Mouse (Mus musculus) liver, embryonic 11.5 days (tissue): ENCODE measurements around the gene Snx9. TPM values are rescaled to one million over a fixed set of nuclear protein-coding genes. Genes with fewer than 3 reads are reported as not detected.

ENCODE experiments used
- ATAC-seq: fragments of 200-750 bp; cut with Nextera tagmentation; replicated peaks from 2 replicates; pipeline ENCODE4 v1.8.0; 2017; ENCODE audit warnings: moderate number of reproducible peaks, mild to moderate bottlenecking, moderate TSS enrichment, moderate library complexity; ENCODE audit not compliant: low FRiP score
- DNase-seq: peaks from one replicate; pipeline ENCODE4 v3.0.0-alpha.2; 2017; ENCODE audit warnings: low spot score
- H3K27ac ChIP-seq: fragments of 300-500 bp; sonication (generic); 2 replicates; pipeline ENCODE4 v1.5.1; 2014; ENCODE audit warnings: mild to moderate bottlenecking, low read depth, low read length, control low read depth
- H3K27me3 ChIP-seq: fragments of 300-500 bp; sonication (generic); replicated peaks from 2 replicates; pipeline ENCODE4 v1.6.1; 2014; ENCODE audit warnings: low read length, mixed read lengths; ENCODE audit not compliant: control insufficient read depth, insufficient read depth
- H3K36me3 ChIP-seq: fragments of 300-500 bp; sonication (generic); 2 replicates; pipeline ENCODE4 v1.6.1; 2014; ENCODE audit warnings: mild to moderate bottlenecking, low read length, moderate library complexity, mixed read lengths; ENCODE audit not compliant: control insufficient read depth, insufficient read depth
- H3K4me1 ChIP-seq: fragments of 300-500 bp; sonication (generic); replicated peaks from 2 replicates; pipeline ENCODE4 v1.6.1; 2014; ENCODE audit warnings: low read length, mixed read lengths; ENCODE audit not compliant: control insufficient read depth, insufficient read depth
- H3K4me2 ChIP-seq: fragments of 300-500 bp; sonication (generic); 2 replicates; pipeline ENCODE4 v1.6.1; 2014; ENCODE audit warnings: mild to moderate bottlenecking, control low read depth, moderate library complexity
- H3K4me3 ChIP-seq: fragments of 300-500 bp; sonication (generic); 2 replicates; pipeline ENCODE4 v1.5.1; 2014; ENCODE audit warnings: low read depth, low read length, control low read depth
- H3K9ac ChIP-seq: fragments of 300-500 bp; sonication (generic); 2 replicates; pipeline ENCODE4 v1.6.1; 2014; ENCODE audit warnings: low read depth, low read length, control low read depth
- H3K9me3 ChIP-seq: fragments of 300-500 bp; sonication (generic); 2 replicates; pipeline ENCODE4 v1.6.1; 2016; ENCODE audit warnings: low read length, inconsistent platforms, mixed read lengths; ENCODE audit not compliant: control insufficient read depth
- WGBS: fragments of 180-500 bp; shearing (Covaris S2); extraction: QIAGEN DNeasy Blood & Tissue Kit; methylation state at CpG from one replicate; pipeline ENCODE4 v1.1.7; 2014; 5-methylcytosine and 5-hydroxymethylcytosine counted together
- polyA plus RNA-seq: library from polyadenylated mRNA; unstranded; fragments of >200 nt; fragmentation: Nextera tagmentation; extraction: Ambion mirVana; gene quantifications from 2 replicates; pipeline ENCODE4 v1.2.1, GENCODE M21; 2014

Snx9 gene
- polyA plus RNA-seq, 1 experiment from 2014 or later, result 31.2 TPM

DNA sequence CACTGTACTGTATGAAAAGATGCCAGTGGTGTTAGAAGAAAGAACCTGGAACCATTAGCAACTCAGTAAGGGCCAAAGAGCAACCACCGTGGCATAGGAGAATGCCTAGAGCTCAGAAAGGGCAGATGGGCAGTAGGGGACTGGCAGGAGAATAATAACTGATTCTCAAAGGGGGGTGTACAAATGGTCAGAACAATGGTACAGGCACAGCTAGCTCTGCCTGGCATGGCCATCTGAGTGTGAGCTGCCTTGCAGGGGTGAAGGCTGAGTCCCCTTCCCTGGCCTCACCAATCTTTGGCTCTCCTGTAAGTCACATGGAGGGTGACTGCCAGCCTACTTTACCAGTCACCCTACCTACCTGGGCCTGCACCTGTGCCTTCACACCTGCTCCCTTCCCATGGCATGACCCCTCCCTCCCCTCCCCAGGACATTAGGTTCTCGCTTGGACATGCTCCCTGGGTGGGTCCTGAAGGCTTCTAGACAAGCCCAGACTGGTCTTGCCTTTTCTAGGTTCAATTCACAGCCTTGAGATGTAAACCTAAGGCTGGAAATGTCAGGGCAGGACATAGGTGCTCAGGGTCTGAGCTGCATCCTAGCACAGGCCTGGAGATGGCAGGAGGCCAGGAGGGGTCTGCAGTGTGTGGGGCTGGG, 115.3 kb downstream of the Snx9 start:
- no peaks in the 10 kb centered on the region for H3K36me3 ChIP-seq
- H3K27ac ChIP-seq, result no peak overlapping the region
- 0 out of 2 replicates have a peak, but pooled peaks cover 2% of the 10 kb centered on the region for H3K4me1 ChIP-seq
- no peak for ATAC-seq
- H3K9ac ChIP-seq, result no peak overlapping the region
- H3K27me3 ChIP-seq, result 0 out of 2 replicates have a peak, but pooled peaks cover 6% of the 10 kb centered on the region
- 67% methylated on average over 2 of the region's 2 CpGs for WGBS
- DNase-seq, result no peak
- H3K9me3 ChIP-seq, result no peaks in the 10 kb centered on the region
- no peak overlapping the region for H3K4me3 ChIP-seq
- H3K4me2 ChIP-seq, result no peak overlapping the region

DNA sequence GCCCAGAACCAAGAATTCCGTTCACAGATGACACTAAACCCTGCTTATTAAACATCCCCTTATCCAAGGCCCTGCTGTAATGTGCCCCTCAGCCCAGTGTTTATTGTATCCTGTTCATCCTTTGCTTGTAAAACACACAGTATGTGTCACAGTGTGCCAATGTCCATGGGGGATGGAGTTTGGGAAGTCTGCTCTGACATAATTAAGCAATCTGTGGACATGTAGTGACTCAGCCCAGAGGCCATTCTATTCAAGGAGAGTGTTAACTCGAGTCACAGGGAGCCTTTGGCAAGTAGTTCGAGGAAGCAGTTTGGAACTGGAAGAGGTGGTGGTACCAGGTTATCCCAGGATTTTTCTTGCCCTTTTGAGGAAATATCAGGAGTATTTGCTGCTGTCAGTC, 116.0 kb downstream of the Snx9 start:
- DNase-seq (no peak), ATAC-seq (no peak)
- WGBS, result 66% methylated on average over 3 of the region's 3 CpGs
- no peaks in the 10 kb centered on the region for H3K36me3 ChIP-seq
- H3K4me1 ChIP-seq, result 0 out of 2 replicates have a peak, but pooled peaks cover 2% of the 10 kb centered on the region
- H3K9ac ChIP-seq, result no peak overlapping the region
- no peak overlapping the region for H3K4me3 ChIP-seq
- H3K27ac ChIP-seq, result no peak overlapping the region
- H3K27me3 ChIP-seq, result 0 out of 2 replicates have a peak, but pooled peaks cover 6% of the 10 kb centered on the region
- H3K4me2 ChIP-seq, result no peak overlapping the region
- no peaks in the 10 kb centered on the region for H3K9me3 ChIP-seq

DNA sequence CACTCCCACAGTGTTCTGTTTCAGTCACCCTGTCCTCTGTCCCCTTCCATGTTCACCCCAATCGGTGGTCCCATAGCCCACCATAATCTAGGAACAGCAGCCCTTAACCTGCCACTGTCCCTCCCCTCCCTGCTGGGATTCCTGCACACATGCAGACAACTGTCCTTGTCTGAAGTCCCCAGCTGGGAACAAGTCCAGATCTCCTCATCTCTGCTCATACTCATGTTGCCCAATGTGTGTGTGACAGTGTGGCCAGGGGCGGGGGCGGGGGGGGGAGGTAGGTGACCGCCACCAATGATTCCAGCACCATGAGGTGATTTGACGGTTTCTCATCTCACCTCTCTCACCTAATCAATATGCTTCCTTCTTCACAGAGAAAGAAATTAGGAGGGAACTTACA, 117.1 kb downstream of the Snx9 start:
- DNase-seq, result no peak
- H3K9me3 ChIP-seq, result no peaks in the 10 kb centered on the region
- H3K4me3 ChIP-seq, result no peak overlapping the region
- ATAC-seq, result no peak
- H3K27me3 ChIP-seq, result 0 out of 2 replicates have a peak, but pooled peaks cover 6% of the 10 kb centered on the region
- 75% methylated on average over 5 of the region's 5 CpGs for WGBS
- H3K27ac ChIP-seq, result no peak overlapping the region
- no peak overlapping the region for H3K9ac ChIP-seq
- H3K4me1 ChIP-seq, result 0 out of 2 replicates have a peak, but pooled peaks cover 2% of the 10 kb centered on the region
- H3K36me3 ChIP-seq, result no peaks in the 10 kb centered on the region
- H3K4me2 ChIP-seq, result no peak overlapping the region

DNA sequence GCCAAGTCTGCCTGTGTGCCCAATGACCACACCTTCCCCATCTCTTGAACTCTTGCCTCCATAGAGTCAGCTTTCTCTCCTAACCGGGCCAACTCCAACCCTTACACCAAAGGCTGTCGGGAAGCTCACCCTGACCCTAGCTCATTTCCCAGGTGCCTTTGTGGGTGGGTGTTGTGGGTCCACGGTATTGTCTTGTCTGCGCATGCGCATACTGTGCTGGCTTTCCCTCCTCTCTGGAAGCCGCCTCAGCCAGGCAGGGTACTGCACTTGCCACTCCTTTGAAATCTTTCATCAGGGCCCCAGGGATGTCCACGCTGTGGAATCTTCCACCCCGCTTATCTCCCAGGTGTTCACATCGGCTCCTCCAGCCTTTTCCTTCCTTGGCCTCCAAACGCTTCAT, 117.5 kb downstream of the Snx9 start:
- ATAC-seq, result no peak
- H3K36me3 ChIP-seq, result no peaks in the 10 kb centered on the region
- H3K27ac ChIP-seq, result no peak overlapping the region
- H3K9me3 ChIP-seq, result no peaks in the 10 kb centered on the region
- DNase-seq, result no peak
- no peak overlapping the region for H3K4me3 ChIP-seq
- H3K4me2 ChIP-seq, result no peak overlapping the region
- H3K9ac ChIP-seq, result no peak overlapping the region
- 0 out of 2 replicates have a peak, but pooled peaks cover 6% of the 10 kb centered on the region for H3K27me3 ChIP-seq
- H3K4me1 ChIP-seq, result 0 out of 2 replicates have a peak, but pooled peaks cover 2% of the 10 kb centered on the region
- 75% methylated on average over 10 of the region's 10 CpGs for WGBS

DNA sequence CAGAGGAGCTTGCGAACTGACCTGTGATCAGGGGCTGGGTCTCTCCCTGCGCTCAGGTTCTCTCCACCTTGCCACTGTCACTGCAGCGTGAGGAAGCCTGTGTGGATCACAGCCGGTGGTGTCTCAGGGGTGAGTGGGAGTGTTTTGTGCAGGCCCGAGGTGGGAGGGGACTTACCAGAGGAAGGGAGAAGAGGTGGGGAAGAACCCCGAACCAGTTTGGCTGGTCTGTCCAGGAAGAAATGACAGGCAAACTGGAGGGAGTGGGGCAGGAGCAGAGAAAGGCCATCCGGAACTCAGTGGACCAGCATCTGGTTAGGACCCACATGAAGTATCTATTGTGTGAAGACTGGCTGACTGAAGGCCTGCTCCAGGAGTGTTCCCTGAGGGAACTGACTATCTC, 118.0 kb downstream of the Snx9 start:
- DNase-seq (no peak), ATAC-seq (no peak)
- no peak overlapping the region for H3K4me2 ChIP-seq
- H3K27ac ChIP-seq, result no peak overlapping the region
- 0 out of 2 replicates have a peak, but pooled peaks cover 2% of the 10 kb centered on the region for H3K4me1 ChIP-seq
- no peak overlapping the region for H3K9ac ChIP-seq
- H3K9me3 ChIP-seq, result no peaks in the 10 kb centered on the region
- 0 out of 2 replicates have a peak, but pooled peaks cover 6% of the 10 kb centered on the region for H3K27me3 ChIP-seq
- H3K36me3 ChIP-seq, result no peaks in the 10 kb centered on the region
- WGBS, result 66% methylated on average over 7 of the region's 7 CpGs
- H3K4me3 ChIP-seq, result no peak overlapping the region

DNA sequence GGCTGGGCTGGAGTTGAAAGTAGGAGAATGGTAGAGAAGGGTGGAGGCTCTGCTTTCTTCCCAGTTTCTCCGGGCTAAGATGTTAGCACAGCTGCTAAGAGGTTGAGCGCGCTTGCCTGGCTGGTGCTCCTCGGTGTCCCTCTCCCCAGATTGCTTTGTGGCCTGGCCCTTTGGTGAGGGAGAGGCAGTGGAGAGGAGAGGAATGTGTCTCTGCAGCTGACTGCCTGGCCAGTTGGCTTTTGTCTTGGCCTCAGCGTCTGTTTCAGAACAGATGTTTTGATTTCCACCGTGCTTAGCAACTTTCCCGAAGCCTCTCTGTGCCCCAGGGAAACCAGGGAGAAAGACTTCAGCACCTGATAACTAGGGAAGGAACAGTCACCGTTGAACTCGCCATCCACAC, 118.7 kb downstream of the Snx9 start:
- H3K4me3 ChIP-seq, result no peak overlapping the region
- no peak overlapping the region for H3K27ac ChIP-seq
- H3K27me3 ChIP-seq, result 0 out of 2 replicates have a peak, but pooled peaks cover 6% of the 10 kb centered on the region
- no peaks in the 10 kb centered on the region for H3K9me3 ChIP-seq
- 62% methylated on average over 9 of the region's 9 CpGs for WGBS
- H3K36me3 ChIP-seq, result no peaks in the 10 kb centered on the region
- H3K9ac ChIP-seq, result no peak overlapping the region
- no peak for ATAC-seq
- H3K4me2 ChIP-seq, result no peak overlapping the region
- DNase-seq, result no peak
- 0 out of 2 replicates have a peak, but pooled peaks cover 5% of the 10 kb centered on the region for H3K4me1 ChIP-seq

DNA sequence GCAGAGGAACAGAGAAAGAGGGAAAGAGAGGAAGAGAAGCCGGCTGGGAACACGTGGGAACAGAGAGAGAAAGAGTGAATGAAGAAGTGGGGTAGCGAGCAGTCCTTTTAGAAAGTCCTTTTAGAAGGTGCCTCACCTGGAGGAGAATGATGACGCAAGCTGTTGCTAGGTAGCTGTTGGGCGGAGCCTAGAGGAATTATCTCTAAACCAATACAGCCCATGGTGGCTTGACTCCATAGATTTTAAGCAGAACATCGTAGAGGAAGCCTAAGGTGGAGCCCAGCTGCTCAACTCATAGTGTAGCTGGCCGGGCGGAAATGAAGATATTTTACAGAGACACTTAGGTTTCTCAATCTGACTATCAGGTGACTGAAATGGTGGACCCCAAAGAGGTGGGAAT, 122.6 kb downstream of the Snx9 start:
- no peaks in the 10 kb centered on the region for H3K9me3 ChIP-seq
- H3K4me1 ChIP-seq, result 0 out of 2 replicates have a peak, but pooled peaks cover 5% of the 10 kb centered on the region
- no peaks in the 10 kb centered on the region for H3K36me3 ChIP-seq
- ATAC-seq (no peak), DNase-seq (no peak)
- no peak overlapping the region for H3K9ac ChIP-seq
- no peak overlapping the region for H3K27ac ChIP-seq
- no peak overlapping the region for H3K4me3 ChIP-seq
- 77% methylated on average over 8 of the region's 8 CpGs for WGBS
- H3K27me3 ChIP-seq, result 0 out of 2 replicates have a peak, but pooled peaks cover 6% of the 10 kb centered on the region
- H3K4me2 ChIP-seq, result no peak overlapping the region

DNA sequence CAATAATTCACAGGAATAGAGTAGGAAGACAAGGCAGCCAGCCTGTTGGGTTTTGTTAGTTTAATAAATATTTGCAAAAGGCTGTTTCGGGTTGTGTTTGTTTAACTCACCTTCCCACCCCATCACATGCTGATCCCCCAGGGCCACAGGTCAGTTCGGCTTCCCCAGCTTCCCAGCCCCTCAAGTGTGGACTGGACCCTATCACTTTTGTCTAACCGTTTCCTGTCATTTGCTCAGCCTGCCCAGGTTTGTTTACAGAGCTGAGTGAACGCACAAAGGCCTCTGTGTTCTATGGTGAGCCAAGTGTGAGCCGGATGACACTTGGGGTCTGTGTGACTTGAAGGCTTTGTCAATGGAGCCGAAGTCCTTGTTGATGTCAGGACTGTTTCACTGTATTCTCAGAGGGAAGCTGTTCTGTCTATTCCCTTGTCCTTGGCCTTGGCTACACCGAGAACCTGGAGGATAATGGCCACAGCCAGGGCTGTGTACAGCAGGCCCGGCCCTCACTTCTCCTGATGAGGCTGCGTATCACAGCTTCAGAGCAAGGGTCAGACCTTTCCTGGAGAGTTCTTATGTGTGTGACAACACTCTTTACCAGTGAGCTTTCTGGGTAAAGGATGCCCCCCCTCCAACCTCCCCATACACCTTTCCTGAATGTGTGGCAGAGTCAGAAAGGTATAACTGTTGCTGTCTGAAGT, 124.1 kb downstream of the Snx9 start:
- H3K4me2 ChIP-seq, result no peak overlapping the region
- H3K27ac ChIP-seq, result no peak overlapping the region
- peaks cover 2% of the 10 kb centered on the region; the same call in 1 of the 2 replicates for H3K4me1 ChIP-seq
- no peak for DNase-seq
- H3K9me3 ChIP-seq, result no peaks in the 10 kb centered on the region
- 60% methylated on average over 9 of the region's 9 CpGs for WGBS
- no peaks in the 10 kb centered on the region for H3K36me3 ChIP-seq
- H3K9ac ChIP-seq, result no peak overlapping the region
- 0 out of 2 replicates have a peak, but pooled peaks cover 3% of the 10 kb centered on the region for H3K27me3 ChIP-seq
- peak; percentile 53; the same call in 1 of the 2 replicates for ATAC-seq
- H3K4me3 ChIP-seq, result no peak overlapping the region
